Mouse (Mus musculus) MEL (cell line): Measurements from ENCODE around the gene Nr6a1. TPM values are rescaled to one million over a fixed set of nuclear protein-coding genes. Genes with fewer than 3 reads are reported as not detected.

Experiments
- DNase-seq: peaks from one replicate; pipeline ENCODE4 v3.0.0; 2011; ENCODE audit warnings: low read depth, low spot score
- H3K27ac ChIP-seq: 2 replicates; pipeline ENCODE4 v1.5.1; 2012; ENCODE audit warnings: low read depth, mild to moderate bottlenecking, control low read depth, low read length, moderate library complexity; ENCODE audit not compliant: control insufficient read depth
- H3K27me3 ChIP-seq, 2 experiments: fragments of 150-350 bp in 1 of 2; sonication (generic) in 1 of 2; 2 replicates each; pipeline ENCODE4 v1.6.1; 2012; ENCODE audit warnings: low read length in 2 of 2, mild to moderate bottlenecking in 2 of 2, improper control_type of control experiment in 1 of 2, moderate library complexity in 1 of 2; ENCODE audit not compliant: insufficient read depth in 2 of 2, control insufficient read depth in 1 of 2
- H3K36me3 ChIP-seq, 2 experiments: 2 replicates each; pipeline ENCODE4 v1.6.1; 2012 to 2014; ENCODE audit warnings: low read length in 2 of 2, improper control_type of control experiment in 1 of 2, inconsistent platforms in 1 of 2, mild to moderate bottlenecking in 1 of 2; ENCODE audit not compliant: insufficient read depth in 2 of 2, control insufficient read depth in 1 of 2
- H3K4me1 ChIP-seq, 2 experiments: fragments of 150-350 bp in 1 of 2; sonication (generic) in 1 of 2; 2 replicates each; pipeline ENCODE4 v1.6.1; 2012; ENCODE audit warnings: low read length in 2 of 2, improper control_type of control experiment in 1 of 2, mild to moderate bottlenecking in 1 of 2; ENCODE audit not compliant: insufficient read depth in 2 of 2, control insufficient read depth in 1 of 2
- H3K4me3 ChIP-seq, 2 experiments: fragments of 150-350 bp in 1 of 2; sonication (generic) in 1 of 2; 2 replicates each; pipeline ENCODE4 v1.5.1; 2012; ENCODE audit warnings: low read depth in 2 of 2, low read length in 2 of 2, mild to moderate bottlenecking in 2 of 2, moderate library complexity in 2 of 2, control low read depth in 1 of 2, improper control_type of control experiment in 1 of 2; ENCODE audit not compliant: control insufficient read depth in 1 of 2, insufficient read depth in 1 of 2
- H3K79me2 ChIP-seq: 2 replicates; pipeline ENCODE4 v1.6.1; 2012; ENCODE audit warnings: mild to moderate bottlenecking, low read length, moderate library complexity; ENCODE audit not compliant: control insufficient read depth, poor library complexity, insufficient read depth
- H3K9ac ChIP-seq: 2 replicates; pipeline ENCODE4 v1.6.1; 2012; ENCODE audit warnings: low read depth, mild to moderate bottlenecking, control low read depth, low read length, moderate library complexity; ENCODE audit not compliant: control insufficient read depth, poor library complexity, severe bottlenecking
- H3K9me3 ChIP-seq: fragments of 150-350 bp; sonication (generic); replicated peaks from 2 replicates; pipeline ENCODE4 v1.6.1; 2012; ENCODE audit warnings: mild to moderate bottlenecking, low read length, improper control_type of control experiment, moderate library complexity; ENCODE audit not compliant: insufficient read depth
- CHD1 ChIP-seq: IDR thresholded peaks from 2 replicates; pipeline ENCODE4 v1.6.1; 2012; ENCODE audit warnings: low read depth, mild to moderate bottlenecking, inconsistent platforms, low read length, improper control_type of control experiment
- EP300 ChIP-seq, 2 experiments: IDR thresholded peaks; 2 replicates each; pipeline ENCODE4 v1.6.1; 2011; ENCODE audit warnings: improper control_type of control experiment in 2 of 2, low read length in 2 of 2, low read depth in 1 of 2, mild to moderate bottlenecking in 1 of 2
- ETS1 ChIP-seq: IDR thresholded peaks from 2 replicates; pipeline ENCODE4 v1.6.1; 2012; ENCODE audit warnings: low read depth, mild to moderate bottlenecking, inconsistent platforms, low read length, improper control_type of control experiment, moderate library complexity
- GATA1 ChIP-seq: IDR thresholded peaks from 2 replicates; pipeline ENCODE4 v1.6.1; 2011; ENCODE audit warnings: low read depth, low read length, improper control_type of control experiment
- HCFC1 ChIP-seq: IDR thresholded peaks from 2 replicates; pipeline ENCODE4 v1.6.1; 2012; ENCODE audit warnings: low read depth, mild to moderate bottlenecking, inconsistent platforms, low read length, improper control_type of control experiment, moderate library complexity
- MAFK ChIP-seq: IDR thresholded peaks from 2 replicates; pipeline ENCODE4 v1.6.1; 2011; ENCODE audit warnings: low read depth, mild to moderate bottlenecking, low read length, improper control_type of control experiment, borderline replicate concordance
- MXI1 ChIP-seq: IDR thresholded peaks from 2 replicates; pipeline ENCODE4 v1.6.1; 2011; ENCODE audit warnings: mild to moderate bottlenecking, low read depth, low read length, improper control_type of control experiment
- RCOR1 ChIP-seq: IDR thresholded peaks from 2 replicates; pipeline ENCODE4 v1.6.1; 2012; ENCODE audit warnings: low read depth, mild to moderate bottlenecking, inconsistent platforms, low read length, improper control_type of control experiment
- SIN3A ChIP-seq: IDR thresholded peaks from 2 replicates; pipeline ENCODE4 v1.6.1; 2012; ENCODE audit warnings: low read length, improper control_type of control experiment, inconsistent platforms
- TAL1 ChIP-seq: IDR thresholded peaks from 2 replicates; pipeline ENCODE4 v1.6.1; 2012; ENCODE audit warnings: mild to moderate bottlenecking, inconsistent platforms, low read length, moderate library complexity, mixed read lengths
- TBP ChIP-seq: IDR thresholded peaks from 2 replicates; pipeline ENCODE4 v1.8.0; 2011; ENCODE audit warnings: low read depth, low read length, improper control_type of control experiment
- TCF12 ChIP-seq: IDR thresholded peaks from 2 replicates; pipeline ENCODE4 v1.6.1; 2014; ENCODE audit warnings: low read depth, mild to moderate bottlenecking, inconsistent platforms, low read length, improper control_type of control experiment, moderate library complexity
- UBTF ChIP-seq: IDR thresholded peaks from 2 replicates; pipeline ENCODE4 v1.6.1; 2012; ENCODE audit warnings: low read depth, mild to moderate bottlenecking, inconsistent platforms, low read length, improper control_type of control experiment, moderate library complexity, borderline replicate concordance; ENCODE audit not compliant: insufficient read depth
- USF1 ChIP-seq: IDR thresholded peaks from 2 replicates; pipeline ENCODE4 v1.6.1; 2014; ENCODE audit warnings: low read depth, mild to moderate bottlenecking, inconsistent platforms, low read length, improper control_type of control experiment, moderate library complexity
- ZC3H11A ChIP-seq: IDR thresholded peaks from 2 replicates; pipeline ENCODE4 v1.6.1; 2012; ENCODE audit warnings: low read depth, mild to moderate bottlenecking, inconsistent platforms, low read length, improper control_type of control experiment
- ZKSCAN1 ChIP-seq: IDR thresholded peaks from 2 replicates; pipeline ENCODE4 v1.6.1; 2012; ENCODE audit warnings: low read depth, mild to moderate bottlenecking, inconsistent platforms, low read length, improper control_type of control experiment, moderate library complexity
- ZNF384 ChIP-seq: IDR thresholded peaks from 2 replicates; pipeline ENCODE4 v1.6.1; 2012; ENCODE audit warnings: low read depth, mild to moderate bottlenecking, inconsistent platforms, low read length, improper control_type of control experiment
- polyA plus RNA-seq, 2 experiments: library from polyadenylated mRNA; stranded (reverse) in 1 of 2; unstranded in 1 of 2; fragments of >175 nt in 1 of 2; fragments of >200 nt in 1 of 2; gene quantifications; 2 replicates each; pipeline versions ENCODE4 v1.2.1 to v1.2.4; 2012; ENCODE audit warnings: low replicate concordance in 2 of 2, low read depth in 1 of 2; ENCODE audit not compliant: insufficient read length in 2 of 2, insufficient read depth in 1 of 2, missing spikeins in 1 of 2
- total RNA-seq: library from RNA; depleted of rRNA; stranded (reverse); fragments of 300-350 nt; gene quantifications from 2 replicates; pipeline ENCODE4 v1.2.3, GENCODE M21; 2012

Gene Nr6a1
- total and polyA plus RNA-seq, 3 experiments: 5.0 to 22.8 (median 10.2) TPM

GRCm38 (mm10) chr2:38777326-38777725, 150.2 kb downstream of the Nr6a1 start:
- peaks cover 13 to 25% of the 10 kb centered on the region in 2 experiments for H3K4me1 ChIP-seq
- peaks cover 0 to 41% of the 10 kb centered on the region in 2 experiments; a peak in 2 of 4 replicates for H3K36me3 ChIP-seq
- no peaks in the 10 kb centered on the region for H3K79me2 ChIP-seq
- H3K27me3 ChIP-seq: no peaks in the 10 kb centered on the region
- no peaks in the 10 kb centered on the region for H3K9me3 ChIP-seq
- H3K4me3 ChIP-seq: no peak overlapping the region
- TF ChIP-seq USF1: no peak
- peak; percentile 42; the same call in 1 of the 2 replicates for TF ChIP-seq MXI1
- TF ChIP-seq RCOR1: peak; percentile 59
- peak; percentile 62; the same call in 1 of the 2 replicates for TF ChIP-seq SIN3A
- TF ChIP-seq ETS1: peak; percentile 62
- 0 out of 2 replicates have a peak, but pooled peaks have one; percentile 39 for TF ChIP-seq ZNF384
- TF ChIP-seq UBTF: no peak
- TF ChIP-seq ZKSCAN1: no peak
- TF ChIP-seq TBP: no peak
- TF ChIP-seq EP300 (IDR thresholded peaks at IDR 0.05; ENCODE audit: low read depth in 1 of 2, low read length in 2 of 2): peak; percentile 44 to 87; a peak in 3 of 4 replicates
- TF ChIP-seq MAFK: no peak
- H3K27ac ChIP-seq: peak overlapping the region; percentile 39
- H3K9ac ChIP-seq: no peak overlapping the region
- DNase-seq: peak; percentile 61

- Histone ChIP-seq H3K36me3 (peaks cover 0 to 45% of the 10 kb centered on the region in 2 experiments; a peak in 2 of 4 replicates), H3K79me2 (no peaks in the 10 kb centered on the region), H3K4me3 (no peak overlapping the region), H3K9ac (no peak overlapping the region), H3K9me3 (no peaks in the 10 kb centered on the region), H3K4me1 (peaks cover 16 to 23% of the 10 kb centered on the region in 2 experiments), H3K27me3 (no peaks in the 10 kb centered on the region), H3K27ac (no peak overlapping the region)
- TF ChIP-seq ETS1 (peak; percentile 35; the same call in 1 of the 2 replicates), GATA1 (peak; percentile 85), HCFC1 (no peak), EP300 (IDR thresholded peaks at IDR 0.05; ENCODE audit: low read depth in 1 of 2, low read length in 2 of 2) (peak; percentile 42 to 84; a peak in 3 of 4 replicates), MAFK (no peak), TCF12 (peak; percentile 91), RCOR1 (peak; percentile 92), ZNF384 (no peak), TAL1 (peak; percentile 50), CHD1 (no peak), ZC3H11A (no peak), UBTF (no peak)
- DNase-seq: no peak
Observed at GRCm38 (mm10) chr2:38774936-38775335, 152.6 kb downstream of the Nr6a1 start.
